Mouse (Mus musculus): ENCODE data around the gene Gm10318.

The Gm10318 gene

DNA sequence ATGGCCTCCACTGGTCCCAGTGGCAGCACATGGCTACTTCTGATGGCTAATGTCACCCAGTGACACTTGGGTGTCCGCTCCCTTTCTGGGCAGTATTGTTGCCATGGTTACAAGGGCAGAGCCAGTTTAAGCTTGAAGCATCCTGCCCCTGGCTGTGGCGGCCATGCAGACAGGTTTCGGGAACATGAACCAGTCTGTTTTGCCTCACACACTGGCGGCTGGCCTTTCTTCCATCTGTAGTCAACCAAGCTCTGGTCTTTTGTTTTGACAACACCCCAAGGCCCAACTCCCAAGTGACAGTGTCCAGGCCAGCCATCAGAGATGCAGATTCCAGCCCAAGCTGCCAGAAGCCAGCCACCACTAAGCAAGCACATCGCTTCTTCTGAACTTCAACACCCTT lies 42.9 kb downstream of the Gm10318 start:
- no peak for DNase-seq (ENCODE audit: low read depth)

DNA sequence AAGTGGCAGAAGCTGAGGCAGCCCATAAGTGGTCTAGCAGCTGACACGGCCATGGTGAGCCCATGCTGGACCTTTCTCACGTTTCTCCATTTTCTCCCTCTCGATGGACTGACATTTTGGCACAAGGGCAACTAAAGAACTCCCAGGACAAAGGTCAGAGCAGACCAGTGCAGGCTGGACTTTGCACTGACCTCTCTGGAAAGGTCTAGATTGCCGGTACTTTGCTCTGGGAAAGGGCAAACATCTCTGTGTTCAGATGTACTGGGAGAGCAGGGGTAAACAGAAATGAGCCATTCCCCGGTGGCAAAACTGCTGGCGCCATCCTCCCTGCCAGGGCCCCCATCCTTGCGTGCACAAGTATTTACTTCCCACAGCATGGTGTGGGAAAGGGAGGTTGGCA lies 47.5 kb downstream of the Gm10318 start:
- DNase-seq (ENCODE audit: low read depth), result no peak

DNA sequence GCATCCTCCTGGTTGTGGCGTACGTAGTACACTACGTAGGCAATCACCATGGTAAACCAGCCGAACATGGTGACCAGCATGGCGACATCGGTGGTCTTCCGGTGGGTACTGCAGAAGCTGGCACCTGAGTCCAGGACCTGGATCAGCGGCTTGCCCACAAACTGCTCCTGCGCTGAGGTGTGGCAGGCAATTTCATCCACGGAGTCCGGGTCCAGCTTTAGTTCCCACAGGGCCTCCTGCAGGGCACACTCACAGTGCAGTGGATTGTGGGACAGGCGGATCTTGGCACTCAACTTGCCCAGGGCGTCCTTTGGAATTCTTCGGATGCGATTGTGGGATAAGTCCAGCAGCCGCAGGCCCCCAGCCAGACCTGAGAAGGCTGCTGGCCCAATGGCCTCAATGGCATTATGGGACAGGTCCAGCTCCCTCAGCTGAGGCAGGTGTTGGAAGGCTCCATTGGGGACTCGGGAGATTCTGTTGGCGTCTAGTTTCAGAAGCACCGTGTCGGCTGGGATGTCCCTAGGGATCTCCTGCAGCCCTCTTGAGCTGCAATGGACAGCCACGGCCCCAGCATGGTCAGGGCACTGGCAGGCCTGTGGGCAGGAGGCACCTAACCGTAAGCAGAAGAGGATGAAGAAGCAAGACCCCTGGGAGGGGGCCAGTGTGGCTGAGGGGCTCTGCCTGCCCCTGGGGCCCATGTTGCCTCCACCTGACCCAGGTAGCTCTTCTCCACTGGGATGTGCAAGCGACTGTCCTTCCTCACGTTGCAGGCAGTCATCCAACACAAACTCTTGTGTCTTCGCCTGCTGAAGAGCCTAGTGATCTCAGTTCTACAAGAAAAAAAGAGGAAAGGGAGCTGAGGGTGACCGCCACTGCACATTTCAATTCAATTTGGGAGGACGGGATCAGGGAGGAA lies 48.5 kb downstream of the Gm10318 start:
- DNase-seq (ENCODE audit: low read depth), result no peak

DNA sequence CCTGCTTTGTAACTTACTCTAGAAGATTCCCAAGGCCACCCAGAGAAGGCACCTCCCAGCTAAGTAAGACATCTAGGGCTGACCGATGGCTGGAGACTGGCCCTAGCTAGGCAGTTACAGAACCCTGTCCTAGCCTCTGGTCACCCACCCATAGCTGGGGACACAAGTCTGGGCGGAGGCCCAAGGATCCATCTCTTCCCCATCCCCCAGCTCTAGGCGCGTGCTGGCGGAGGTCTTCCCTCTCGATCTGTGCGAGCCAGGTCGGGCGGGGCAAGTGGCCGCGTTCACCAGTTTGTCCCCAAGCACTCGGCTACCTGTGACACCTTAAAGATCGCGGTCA lies 49.2 kb downstream of the Gm10318 start:
- no peak for DNase-seq (ENCODE audit: low read depth)

DNA sequence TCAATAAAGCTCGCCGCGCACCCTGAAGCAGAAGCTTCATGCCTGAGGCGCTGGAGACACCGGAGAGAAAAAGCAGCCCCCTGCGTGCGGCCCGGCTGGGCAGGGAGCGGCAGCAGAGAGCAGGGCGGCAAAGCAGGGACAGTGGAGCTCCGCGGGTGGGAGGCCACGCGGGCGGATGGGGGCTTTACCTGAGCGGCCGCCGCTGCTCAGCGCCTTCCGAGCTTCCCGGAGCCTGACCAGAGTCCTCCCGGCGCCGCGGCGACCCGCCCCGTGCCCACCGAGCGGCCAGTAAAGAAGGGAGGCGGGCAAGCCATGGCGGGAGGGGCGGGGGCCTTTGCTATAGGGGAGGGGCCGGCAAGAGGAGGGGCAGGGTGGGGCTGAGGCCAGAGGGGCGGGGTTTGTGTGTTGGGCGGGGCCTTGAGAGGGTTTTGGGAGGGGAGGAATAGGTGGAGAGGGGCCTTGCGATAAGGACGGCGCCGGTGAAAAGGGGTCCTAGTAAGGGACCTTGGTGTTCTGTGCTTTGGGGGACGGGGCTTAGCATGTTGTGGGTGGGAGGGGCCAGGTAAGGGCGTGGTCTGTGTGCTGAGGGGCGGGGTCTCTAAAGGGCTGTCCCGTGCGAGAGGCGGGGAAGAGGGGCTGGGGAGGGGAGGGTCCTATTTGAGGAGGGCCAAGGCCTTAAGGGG lies 49.7 kb downstream of the Gm10318 start, which contains the start of gene Lrrc3:
Gene Lrrc3, minus strand, starts transcription at position 326 of the 683 bp plus-strand sequence.
- DNase-seq (ENCODE audit: low read depth), result peak; percentile 62

DNA sequence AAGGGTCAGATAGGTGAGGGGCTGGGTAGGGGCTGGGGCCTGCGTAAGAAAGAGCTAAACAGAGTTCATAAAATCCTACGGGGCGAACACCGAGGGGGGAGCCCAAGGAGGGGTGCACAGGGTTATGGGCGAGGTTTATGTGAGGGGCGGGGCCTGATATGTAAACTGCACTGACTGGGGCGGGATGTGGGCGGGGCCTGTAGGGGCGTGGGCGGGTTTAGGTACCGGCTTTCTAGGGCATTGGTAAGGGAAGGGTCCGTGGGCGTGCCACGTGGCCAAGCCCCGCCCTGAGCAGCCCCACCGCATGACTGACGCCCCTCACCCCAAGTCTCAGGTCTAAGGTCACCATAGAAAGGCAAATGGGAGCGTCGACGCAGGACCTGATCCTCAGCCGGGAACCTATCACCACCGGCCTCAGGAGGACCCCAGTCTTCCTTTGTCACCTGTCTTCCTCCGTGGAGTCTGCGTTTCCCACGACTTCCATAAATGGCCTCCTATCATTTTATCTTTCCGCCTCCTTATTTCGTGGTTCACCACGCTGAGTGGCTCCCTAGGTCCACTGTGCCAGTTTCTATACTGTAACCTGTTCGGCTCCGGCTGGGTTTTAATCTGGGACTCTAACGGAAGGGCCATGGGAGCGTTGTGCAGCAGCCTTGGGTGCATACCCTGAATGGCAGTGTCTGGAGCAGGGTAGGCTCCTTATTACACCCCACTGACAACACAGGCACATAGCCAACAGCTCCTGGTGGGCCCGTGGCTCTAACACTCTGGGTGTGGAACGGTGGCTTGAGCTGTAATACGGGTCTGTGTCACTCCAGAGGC lies 50.4 kb downstream of the Gm10318 start:
- DNase-seq (ENCODE audit: low read depth), result peak; percentile 70
